Comparison of ENCODE assay signal across 16 mouse cellular contexts in the genomic region with DNA sequence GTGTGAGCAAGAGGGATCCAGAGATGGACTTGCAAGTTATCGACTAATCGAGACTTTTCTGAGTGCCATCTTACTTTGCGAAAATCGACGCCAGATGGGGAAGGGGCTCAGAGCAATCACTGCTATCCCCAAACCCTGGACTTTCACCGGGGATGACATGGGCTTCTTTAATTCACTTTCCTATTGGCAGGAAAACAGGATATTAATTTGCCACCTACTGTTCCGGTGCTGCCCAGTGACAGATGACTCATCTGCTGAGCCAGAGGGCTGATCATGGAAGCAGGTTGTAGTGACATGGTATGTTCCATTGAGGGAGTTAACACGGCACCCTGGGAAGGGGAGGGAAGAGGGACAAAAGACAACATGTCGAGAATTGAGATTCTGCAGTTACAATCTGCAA. TPM values are rescaled to one million over a fixed set of nuclear protein-coding genes. Genes with fewer than 3 reads are reported as not detected.
"Had no signal": no experiment of that assay in that cellular context is flagged by ENCODE, and none has a peak within 500 bp of the region (broad histone marks: within the 10 kb centered on the region; RNA-seq: fewer than 3 reads in every experiment).

No protein-coding gene starts in this region.

- H3K9ac ChIP-seq: kidney, embryonic 15.5 days; limb, embryonic 12.5 days; liver, embryonic 13.5 days; liver, postnatal 0 days; lung, embryonic 15.5 days; midbrain, embryonic 15.5 days had no signal

- DNase-seq: kidney, postnatal 14 days; liver; liver, embryonic 13.5 days; liver, postnatal 0 days; lung, postnatal 14 days; thymus, postnatal 25 days had no signal

- H3K4me1 ChIP-seq: kidney, embryonic 15.5 days; liver, embryonic 13.5 days; megakaryocyte, embryonic 14.5 days; midbrain, embryonic 15.5 days had no signal

- H3K4me3 ChIP-seq: kidney, embryonic 15.5 days; left cerebral cortex, adult 2 months; limb, embryonic 12.5 days; liver, embryonic 13.5 days; lung, embryonic 15.5 days; megakaryocyte, embryonic 14.5 days; midbrain, embryonic 15.5 days had no signal

- H3K4me2 ChIP-seq: kidney, embryonic 15.5 days; limb, embryonic 12.5 days; liver, embryonic 13.5 days; lung, embryonic 15.5 days; midbrain, embryonic 11.5 days; midbrain, embryonic 15.5 days had no signal

- H3K27ac ChIP-seq: kidney, embryonic 15.5 days; left cerebral cortex, adult 2 months; limb, embryonic 12.5 days; liver, embryonic 13.5 days; lung, embryonic 15.5 days; macrophage; midbrain, embryonic 15.5 days; stomach, postnatal 0 days had no signal

- H3K9me3 ChIP-seq: kidney, embryonic 15.5 days; limb, embryonic 12.5 days; liver, embryonic 13.5 days; lung, embryonic 15.5 days; megakaryocyte, embryonic 14.5 days; midbrain, embryonic 15.5 days had no signal

- H3K27me3 ChIP-seq: kidney, embryonic 15.5 days; limb, embryonic 12.5 days; liver, embryonic 13.5 days; lung, embryonic 15.5 days; megakaryocyte, embryonic 14.5 days; midbrain, embryonic 15.5 days had no signal

- ATAC-seq: liver, postnatal 0 days; midbrain, embryonic 15.5 days had no signal

- H3K36me3 ChIP-seq: midbrain, embryonic 15.5 days had no signal

RNA-seq across cellular contexts. Expression of gene Itgb6, which starts 33.8 kb away (rescaled TPM):
- total RNA-seq: left cerebral cortex, adult 2 months; neutrophil, adult 5-6 weeks had no signal
- polyA plus RNA-seq: macrophage had no signal
